Mouse (Mus musculus) midbrain, embryonic 12.5 days (tissue): ENCODE measurements at regions not wholly inside any gene's neighbourhood (a gene's known extent, or its start where the extent isn't known, plus 50 kb on each side); places are given as distances from the start of the nearest gene placed in this dataset.

ENCODE experiments used
- ATAC-seq: fragments of 200-750 bp; cut with Nextera tagmentation; 2 replicates; pipeline ENCODE4 v1.8.0; 2017; ENCODE audit warnings: low read depth, moderate TSS enrichment, moderate library complexity; ENCODE audit not compliant: low FRiP score
- H3K27ac ChIP-seq: fragments of 300-500 bp; sonication (generic); replicated peaks from 2 replicates; pipeline ENCODE4 v1.5.1; 2016; ENCODE audit warnings: mild to moderate bottlenecking
- H3K27me3 ChIP-seq: fragments of 300-500 bp; sonication (generic); 2 replicates; pipeline ENCODE4 v1.6.1; 2016; ENCODE audit warnings: mild to moderate bottlenecking
- H3K36me3 ChIP-seq: fragments of 300-500 bp; sonication (generic); 2 replicates; pipeline ENCODE4 v1.6.1; 2016
- H3K4me1 ChIP-seq: fragments of 300-500 bp; sonication (generic); 2 replicates; pipeline ENCODE4 v1.6.1; 2016
- H3K4me2 ChIP-seq: fragments of 300-500 bp; sonication (generic); replicated peaks from 2 replicates; pipeline ENCODE4 v1.6.1; 2016; ENCODE audit warnings: mild to moderate bottlenecking, moderate library complexity
- H3K4me3 ChIP-seq: fragments of 300-500 bp; sonication (generic); 2 replicates; pipeline ENCODE4 v1.5.1; 2016; ENCODE audit warnings: mild to moderate bottlenecking
- H3K9ac ChIP-seq: fragments of 300-500 bp; sonication (generic); replicated peaks from 2 replicates; pipeline ENCODE4 v1.6.1; 2016; ENCODE audit warnings: mild to moderate bottlenecking, moderate library complexity
- H3K9me3 ChIP-seq: fragments of 300-500 bp; sonication (generic); 2 replicates; pipeline ENCODE4 v1.6.1; 2016; ENCODE audit warnings: mild to moderate bottlenecking
- whole genome bisulfite sequencing: fragments of 180-500 bp; shearing (Covaris S2); methylation state at CpG from one replicate; pipeline ENCODE4 v1.1.7; 2016; 5-methylcytosine and 5-hydroxymethylcytosine counted together

GRCm38 (mm10) chr6:50885771-50886360 is 231.6 kb upstream of the Npvf start:
- WGBS = 90% methylated on average over 8 of the region's 8 CpGs
- no peak overlapping the region for H3K9ac ChIP-seq
- no peak overlapping the region for H3K4me2 ChIP-seq
- H3K9me3 ChIP-seq = no peaks in the 10 kb centered on the region
- H3K4me1 ChIP-seq = peaks cover 11% of the 10 kb centered on the region
- no peaks in the 10 kb centered on the region for H3K36me3 ChIP-seq
- H3K27ac ChIP-seq = no peak overlapping the region
- no peak overlapping the region for H3K4me3 ChIP-seq
- H3K27me3 ChIP-seq = no peaks in the 10 kb centered on the region; the same call in 1 of the 2 replicates
- ATAC-seq = no peak

- ATAC-seq = peak; percentile 94
- Histone ChIP-seq H3K36me3 (no peaks in the 10 kb centered on the region), H3K27ac (peak overlapping the region; percentile 94), H3K9me3 (no peaks in the 10 kb centered on the region), H3K27me3 (no peaks in the 10 kb centered on the region), H3K4me3 (no peak overlapping the region), H3K4me1 (peaks cover 34% of the 10 kb centered on the region), H3K4me2 (peak overlapping the region; percentile 37), H3K9ac (peak overlapping the region; percentile 46)
- WGBS = 14% methylated on average over 25 of the region's 25 CpGs
Measured at GRCm38 (mm10) chr6:50890370-50891204, 236.3 kb upstream of the Npvf start.

- Histone ChIP-seq H3K9ac (peak overlapping the region; percentile 46; the same call in 1 of the 2 replicates), H3K9me3 (no peaks in the 10 kb centered on the region), H3K36me3 (no peaks in the 10 kb centered on the region), H3K4me3 (no peak overlapping the region), H3K4me2 (peak overlapping the region; percentile 37), H3K27me3 (no peaks in the 10 kb centered on the region), H3K27ac (peak overlapping the region; percentile 94), H3K4me1 (peaks cover 34% of the 10 kb centered on the region)
- 47% methylated on average over 3 of the region's 3 CpGs for WGBS
- no peak for ATAC-seq
Measured at GRCm38 (mm10) chr6:50891205-50891526, 236.9 kb upstream of the Npvf start.

- no peak for ATAC-seq
- 87% methylated on average over 3 of the region's 3 CpGs for WGBS
Measured at GRCm38 (mm10) chr6:50898792-50899191, 244.6 kb upstream of the Npvf start.

GRCm38 (mm10) chr6:50915166-50916030 is 261.2 kb upstream of the Npvf start:
- no peak for ATAC-seq
- H3K36me3 ChIP-seq = no peaks in the 10 kb centered on the region
- H3K27me3 ChIP-seq = no peaks in the 10 kb centered on the region; the same call in 1 of the 2 replicates
- no peak overlapping the region for H3K4me3 ChIP-seq
- 83% methylated on average over 8 of the region's 8 CpGs for WGBS
- no peak overlapping the region for H3K27ac ChIP-seq
- H3K4me2 ChIP-seq = no peak overlapping the region
- no peak overlapping the region for H3K9ac ChIP-seq
- H3K9me3 ChIP-seq = no peaks in the 10 kb centered on the region
- H3K4me1 ChIP-seq = no peaks in the 10 kb centered on the region

More at GRCm38 (mm10) chr6:50898792-50899191, 244.6 kb upstream of the Npvf start:
- Histone ChIP-seq H3K4me1 (no peaks in the 10 kb centered on the region), H3K36me3 (no peaks in the 10 kb centered on the region), H3K4me3 (no peak overlapping the region), H3K9me3 (no peaks in the 10 kb centered on the region), H3K27ac (no peak overlapping the region), H3K9ac (no peak overlapping the region), H3K27me3 (no peaks in the 10 kb centered on the region), H3K4me2 (no peak overlapping the region)

- no peaks in the 10 kb centered on the region for H3K9me3 ChIP-seq
- H3K36me3 ChIP-seq = no peaks in the 10 kb centered on the region
- no peak overlapping the region for H3K4me2 ChIP-seq
- no peak for ATAC-seq
- no peak overlapping the region for H3K4me3 ChIP-seq
- 78% methylated on average over 3 of the region's 3 CpGs for WGBS
- H3K9ac ChIP-seq = no peak overlapping the region
- no peaks in the 10 kb centered on the region for H3K27me3 ChIP-seq
- no peak overlapping the region for H3K27ac ChIP-seq
- H3K4me1 ChIP-seq = no peaks in the 10 kb centered on the region
Measured at GRCm38 (mm10) chr6:50918248-50918647, 264.0 kb upstream of the Npvf start.

- H3K36me3 ChIP-seq = no peaks in the 10 kb centered on the region
- no peak overlapping the region for H3K9ac ChIP-seq
- H3K4me2 ChIP-seq = no peak overlapping the region
- WGBS = 93% methylated on average over 3 of the region's 3 CpGs
- H3K9me3 ChIP-seq = 0 out of 2 replicates have a peak, but pooled peaks cover 3% of the 10 kb centered on the region
- H3K4me1 ChIP-seq = peaks cover 14% of the 10 kb centered on the region
- H3K27me3 ChIP-seq = no peaks in the 10 kb centered on the region
- no peak overlapping the region for H3K4me3 ChIP-seq
- ATAC-seq = no peak
- no peak overlapping the region for H3K27ac ChIP-seq
Measured at GRCm38 (mm10) chr6:50922235-50922634, 268.0 kb upstream of the Npvf start.

- H3K9ac ChIP-seq = no peak overlapping the region
- H3K36me3 ChIP-seq = no peaks in the 10 kb centered on the region
- H3K4me2 ChIP-seq = no peak overlapping the region
- H3K4me1 ChIP-seq = peaks cover 14% of the 10 kb centered on the region
- H3K27ac ChIP-seq = peak overlapping the region; percentile 20
- 0 out of 2 replicates have a peak, but pooled peaks cover 3% of the 10 kb centered on the region for H3K9me3 ChIP-seq
- 54% methylated on average over 5 of the region's 5 CpGs for WGBS
- no peak overlapping the region for H3K4me3 ChIP-seq
- no peaks in the 10 kb centered on the region for H3K27me3 ChIP-seq
- no peak for ATAC-seq
Measured at GRCm38 (mm10) chr6:50924571-50924970, 270.3 kb upstream of the Npvf start.

GRCm38 (mm10) chr6:50924998-50925397 is 270.8 kb upstream of the Npvf start:
- H3K4me1 ChIP-seq = peaks cover 14% of the 10 kb centered on the region
- no peaks in the 10 kb centered on the region for H3K36me3 ChIP-seq
- no peaks in the 10 kb centered on the region for H3K27me3 ChIP-seq
- H3K27ac ChIP-seq = peak overlapping the region; percentile 20; the same call in 1 of the 2 replicates
- ATAC-seq = no peak
- H3K4me3 ChIP-seq = no peak overlapping the region
- 0 out of 2 replicates have a peak, but pooled peaks cover 3% of the 10 kb centered on the region for H3K9me3 ChIP-seq
- 48% methylated on average over 7 of the region's 7 CpGs for WGBS
- no peak overlapping the region for H3K9ac ChIP-seq
- H3K4me2 ChIP-seq = no peak overlapping the region

- Histone ChIP-seq H3K4me3 (no peak overlapping the region), H3K9ac (no peak overlapping the region), H3K4me2 (no peak overlapping the region), H3K27ac (no peak overlapping the region), H3K27me3 (no peaks in the 10 kb centered on the region), H3K36me3 (no peaks in the 10 kb centered on the region), H3K9me3 (0 out of 2 replicates have a peak, but pooled peaks cover 3% of the 10 kb centered on the region), H3K4me1 (peaks cover 14% of the 10 kb centered on the region)
- ATAC-seq = no peak
- WGBS = 86% methylated on average over 1 of the region's 1 CpGs
Measured at GRCm38 (mm10) chr6:50926313-50926712, 272.1 kb upstream of the Npvf start.

- WGBS = 86% methylated on average over 9 of the region's 9 CpGs
Measured at GRCm38 (mm10) chr6:50929503-50929902, 275.3 kb upstream of the Npvf start.

More at GRCm38 (mm10) chr6:50929503-50929902, 275.3 kb upstream of the Npvf start:
- Histone ChIP-seq H3K4me1 (peaks cover 15% of the 10 kb centered on the region; the same call in 1 of the 2 replicates), H3K4me2 (no peak overlapping the region), H3K4me3 (no peak overlapping the region), H3K9ac (no peak overlapping the region), H3K36me3 (no peaks in the 10 kb centered on the region), H3K27me3 (no peaks in the 10 kb centered on the region), H3K9me3 (0 out of 2 replicates have a peak, but pooled peaks cover 3% of the 10 kb centered on the region), H3K27ac (no peak overlapping the region)
- no peak for ATAC-seq
